Mouse (Mus musculus): ENCODE results near the gene Abhd16a.

- TF ChIP-seq CTCF (IDR thresholded peaks at IDR 0.05; ENCODE audit: control insufficient read depth, insufficient read depth, low read length), result no peak
- TF ChIP-seq POLR2A (IDR thresholded peaks at IDR 0.05; ENCODE audit: borderline replicate concordance, control insufficient read depth, low read depth, low read length), result peak; percentile 71
These were observed 37.6 kb upstream of the Abhd16a start for GRCm38 (mm10) chr17:35051156-35052086.

All from bone marrow, adult 2 months (tissue).